Mouse (Mus musculus) forebrain, postnatal 0 days (tissue): ENCODE measurements around the gene Sgms1. TPM values are rescaled to one million over a fixed set of nuclear protein-coding genes. Genes with fewer than 3 reads are reported as not detected.

ENCODE experiments used
- ATAC-seq: fragments of 200-750 bp; cut with Nextera tagmentation; 2 replicates; pipeline ENCODE4 v1.8.0; 2017; ENCODE audit warnings: mild to moderate bottlenecking, moderate library complexity
- DNase-seq: peaks from one replicate; pipeline ENCODE4 v3.0.0-alpha.2; 2015
- H3K27ac ChIP-seq: fragments of 300-500 bp; sonication (generic); 2 replicates; pipeline ENCODE4 v1.5.1; 2014; ENCODE audit warnings: low read depth, mild to moderate bottlenecking, antibody characterized with exemption, low read length, moderate library complexity, mixed read lengths
- H3K27me3 ChIP-seq: fragments of 300-500 bp; sonication (generic); 2 replicates; pipeline ENCODE4 v1.6.1; 2014; ENCODE audit warnings: mild to moderate bottlenecking, low read length, mixed read lengths; ENCODE audit not compliant: insufficient read depth
- H3K36me3 ChIP-seq: fragments of 300-500 bp; sonication (generic); 2 replicates; pipeline ENCODE4 v1.6.1; 2014; ENCODE audit warnings: mild to moderate bottlenecking, moderate library complexity; ENCODE audit not compliant: insufficient read depth
- H3K4me1 ChIP-seq: fragments of 300-500 bp; sonication (generic); 2 replicates; pipeline ENCODE4 v1.6.1; 2014; ENCODE audit warnings: antibody characterized with exemption; ENCODE audit not compliant: insufficient read depth
- H3K4me2 ChIP-seq: fragments of 300-500 bp; sonication (generic); 2 replicates; pipeline ENCODE4 v1.6.1; 2014; ENCODE audit warnings: low read depth, mild to moderate bottlenecking, moderate library complexity
- H3K4me3 ChIP-seq: fragments of 300-500 bp; sonication (generic); 2 replicates; pipeline ENCODE4 v1.5.1; 2014; ENCODE audit warnings: low read depth, low read length, mixed read lengths
- H3K9ac ChIP-seq: fragments of 300-500 bp; sonication (generic); 2 replicates; pipeline ENCODE4 v1.6.1; 2014; ENCODE audit warnings: mild to moderate bottlenecking
- H3K9me3 ChIP-seq: fragments of 300-500 bp; sonication (generic); 2 replicates; pipeline ENCODE4 v1.6.1; 2016; ENCODE audit warnings: low read length
- CTCF ChIP-seq: sonication (generic); IDR thresholded peaks from 2 replicates; pipeline ENCODE4 v1.5.1; 2016; ENCODE audit warnings: antibody characterized with exemption, control low read depth, low read depth
- WGBS: fragments of 180-500 bp; shearing (Covaris S2); extraction: QIAGEN DNeasy Blood & Tissue Kit; methylation state at CpG from one replicate; pipeline ENCODE4 v1.1.7; 2014; 5-methylcytosine and 5-hydroxymethylcytosine counted together
- polyA plus RNA-seq: library from polyadenylated mRNA; unstranded; fragments of >200 nt; fragmentation: Nextera tagmentation; extraction: Ambion mirVana; gene quantifications from 2 replicates; pipeline ENCODE4 v1.2.1, GENCODE M21; 2015
- total RNA-seq: library from RNA; depleted of rRNA; stranded (reverse); fragments of >200 nt; gene quantifications from 2 replicates; pipeline ENCODE4 v1.2.3, GENCODE M21; 2014

Gene Sgms1
- total and polyA plus RNA-seq, 2 experiments from 2014 or later = 17.0 to 27.2 TPM

- peak overlapping the region; percentile 48 for H3K4me2 ChIP-seq
- H3K9ac ChIP-seq = no peak overlapping the region
- peak overlapping the region; percentile 29 for H3K4me3 ChIP-seq
- peaks cover 13% of the 10 kb centered on the region; the same call in 1 of the 2 replicates for H3K4me1 ChIP-seq
- H3K27ac ChIP-seq = no peak overlapping the region
- ATAC-seq (peak; percentile 68), DNase-seq (no peak)
- no peaks in the 10 kb centered on the region for H3K36me3 ChIP-seq
- H3K27me3 ChIP-seq = no peaks in the 10 kb centered on the region
- 21% methylated on average over 4 of the region's 4 CpGs for WGBS
- TF ChIP-seq CTCF = no peak
- no peaks in the 10 kb centered on the region for H3K9me3 ChIP-seq
Measured at GRCm38 (mm10) chr19:32344738-32345121, 44.8 kb downstream of the Sgms1 start.

- ATAC-seq (peak; percentile 46), DNase-seq (no peak)
- Histone ChIP-seq H3K4me3 (peak overlapping the region; percentile 29), H3K9me3 (no peaks in the 10 kb centered on the region), H3K4me2 (peak overlapping the region; percentile 48), H3K36me3 (no peaks in the 10 kb centered on the region), H3K9ac (peak overlapping the region; percentile 28), H3K27me3 (no peaks in the 10 kb centered on the region), H3K4me1 (peaks cover 13% of the 10 kb centered on the region; the same call in 1 of the 2 replicates), H3K27ac (no peak overlapping the region)
- TF ChIP-seq CTCF = no peak
- 6% methylated on average over 17 of the region's 17 CpGs for WGBS
Measured at GRCm38 (mm10) chr19:32343937-32344737, 45.4 kb downstream of the Sgms1 start.

- Histone ChIP-seq H3K4me3 (no peak overlapping the region), H3K4me1 (peaks cover 13% of the 10 kb centered on the region; the same call in 1 of the 2 replicates), H3K9me3 (no peaks in the 10 kb centered on the region), H3K27me3 (no peaks in the 10 kb centered on the region), H3K4me2 (no peak overlapping the region), H3K27ac (no peak overlapping the region), H3K36me3 (no peaks in the 10 kb centered on the region), H3K9ac (no peak overlapping the region)
- no peak for DNase-seq
- 75% methylated on average over 5 of the region's 5 CpGs for WGBS
- no peak for ATAC-seq
- no peak for TF ChIP-seq CTCF
Measured at GRCm38 (mm10) chr19:32342436-32342835, 47.1 kb downstream of the Sgms1 start.

- H3K4me3 ChIP-seq = no peak overlapping the region
- H3K4me2 ChIP-seq = no peak overlapping the region
- no peak overlapping the region for H3K27ac ChIP-seq
- TF ChIP-seq CTCF = no peak
- no peaks in the 10 kb centered on the region for H3K27me3 ChIP-seq
- DNase-seq = no peak
- no peaks in the 10 kb centered on the region for H3K9me3 ChIP-seq
- ATAC-seq = peak; percentile 47
- WGBS = 50% methylated on average over 2 of the region's 2 CpGs
- H3K4me1 ChIP-seq = peaks cover 11% of the 10 kb centered on the region; the same call in 1 of the 2 replicates
- no peak overlapping the region for H3K9ac ChIP-seq
- H3K36me3 ChIP-seq = no peaks in the 10 kb centered on the region
Measured at GRCm38 (mm10) chr19:32341091-32341490, 48.4 kb downstream of the Sgms1 start.

GRCm38 (mm10) chr19:32340168-32340567 is 49.3 kb downstream of the Sgms1 start:
- Histone ChIP-seq H3K27me3 (no peaks in the 10 kb centered on the region), H3K4me3 (no peak overlapping the region), H3K36me3 (no peaks in the 10 kb centered on the region), H3K9me3 (no peaks in the 10 kb centered on the region), H3K27ac (no peak overlapping the region), H3K4me2 (no peak overlapping the region), H3K9ac (no peak overlapping the region), H3K4me1 (peaks cover 9% of the 10 kb centered on the region; the same call in 1 of the 2 replicates)
- TF ChIP-seq CTCF = no peak
- ATAC-seq = no peak
- 90% methylated on average over 5 of the region's 5 CpGs for WGBS
- DNase-seq = no peak

GRCm38 (mm10) chr19:32337708-32338107 is 51.8 kb downstream of the Sgms1 start:
- no peak for ATAC-seq
- H3K9me3 ChIP-seq = no peaks in the 10 kb centered on the region
- H3K9ac ChIP-seq = no peak overlapping the region
- WGBS = 39% methylated on average over 6 of the region's 6 CpGs
- peaks cover 6% of the 10 kb centered on the region; the same call in 1 of the 2 replicates for H3K4me1 ChIP-seq
- no peak for DNase-seq
- H3K4me2 ChIP-seq = no peak overlapping the region
- no peaks in the 10 kb centered on the region for H3K27me3 ChIP-seq
- no peak overlapping the region for H3K27ac ChIP-seq
- no peak overlapping the region for H3K4me3 ChIP-seq
- no peak for TF ChIP-seq CTCF
- H3K36me3 ChIP-seq = no peaks in the 10 kb centered on the region

- H3K27ac ChIP-seq = no peak overlapping the region
- no peaks in the 10 kb centered on the region for H3K36me3 ChIP-seq
- no peak for TF ChIP-seq CTCF
- DNase-seq (no peak), ATAC-seq (no peak)
- no peak overlapping the region for H3K9ac ChIP-seq
- peaks cover 4% of the 10 kb centered on the region; the same call in 1 of the 2 replicates for H3K4me1 ChIP-seq
- no peaks in the 10 kb centered on the region for H3K9me3 ChIP-seq
- WGBS = 93% methylated on average over 2 of the region's 2 CpGs
- no peak overlapping the region for H3K4me2 ChIP-seq
- no peak overlapping the region for H3K4me3 ChIP-seq
- H3K27me3 ChIP-seq = no peaks in the 10 kb centered on the region
Measured at GRCm38 (mm10) chr19:32334751-32335150, 54.8 kb downstream of the Sgms1 start.
